Mouse (Mus musculus) thymus, postnatal 14 days (tissue): Measurements from ENCODE around the gene Atp5d.

Experiments used
- DNase-seq: peaks from one replicate; pipeline ENCODE4 v3.0.0; 2021

Atp5d gene

DNA sequence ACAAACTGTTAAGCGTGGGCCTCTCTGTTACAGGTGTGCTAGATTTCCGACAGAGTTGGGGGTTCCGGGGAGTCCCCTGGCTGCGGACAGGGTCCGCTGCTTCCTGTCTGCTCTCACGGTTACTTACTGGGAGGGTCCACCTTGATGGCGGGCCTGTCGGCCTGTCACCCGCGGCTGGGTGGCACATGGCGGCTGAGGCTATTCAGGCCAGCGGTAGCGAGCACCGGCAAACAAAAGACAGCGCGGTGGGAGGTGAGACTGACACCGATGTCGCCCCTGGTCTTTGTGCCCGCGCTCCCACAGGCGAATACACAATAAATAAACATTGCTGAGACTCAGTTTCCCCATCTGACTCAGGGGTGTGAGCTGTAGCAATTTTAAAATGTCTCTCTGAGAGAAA lies 51.6 kb downstream of the Atp5d start:
- no peak for DNase-seq

DNA sequence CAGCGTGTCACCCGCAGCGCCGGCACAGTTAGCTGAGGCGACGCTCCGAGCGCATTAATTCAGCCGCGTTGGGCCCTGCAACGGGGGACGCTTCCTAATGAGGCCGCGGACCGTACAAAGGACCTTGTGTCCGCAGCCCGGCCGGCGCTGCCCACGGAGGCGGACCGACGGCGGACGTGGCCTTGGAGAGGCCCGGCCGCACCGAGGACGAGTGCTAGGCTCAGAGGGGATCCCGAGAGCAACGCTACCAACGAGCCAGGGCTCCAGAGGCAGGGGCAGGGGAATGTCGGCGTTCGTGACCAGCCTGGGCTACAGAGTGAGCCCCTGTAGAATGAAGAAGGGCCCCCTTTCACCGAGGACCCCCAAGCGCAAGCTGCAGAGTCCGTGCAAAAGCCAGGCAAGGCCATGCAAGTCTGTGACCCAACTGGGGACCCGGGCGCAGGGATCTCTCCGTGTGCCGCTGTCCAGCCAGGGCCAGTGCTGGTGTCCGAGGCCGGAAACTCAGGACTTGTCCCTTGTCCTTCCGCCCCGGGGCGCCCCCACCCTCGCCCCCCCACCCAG lies 52.1 kb downstream of the Atp5d start:
- no peak for DNase-seq

DNA sequence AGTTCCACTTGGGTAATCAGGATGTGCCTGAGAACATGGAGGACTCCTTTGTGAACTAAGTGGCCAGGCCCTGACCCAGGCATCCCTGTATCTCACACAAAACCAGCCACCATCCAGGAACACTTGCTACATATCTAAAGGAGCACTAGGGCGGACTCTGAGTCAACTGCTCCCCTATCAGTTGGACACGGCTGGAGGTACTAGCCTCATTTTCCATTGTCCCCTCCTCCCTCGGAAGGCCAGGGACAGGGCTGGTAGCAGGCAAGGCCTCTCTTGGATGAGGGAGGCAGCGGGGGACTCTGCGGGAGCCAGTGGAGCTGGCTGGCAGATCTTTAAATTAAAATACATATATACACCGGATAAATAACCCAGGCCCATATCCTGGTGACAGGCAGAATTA lies 55.5 kb downstream of the Atp5d start:
- no peak for DNase-seq

DNA sequence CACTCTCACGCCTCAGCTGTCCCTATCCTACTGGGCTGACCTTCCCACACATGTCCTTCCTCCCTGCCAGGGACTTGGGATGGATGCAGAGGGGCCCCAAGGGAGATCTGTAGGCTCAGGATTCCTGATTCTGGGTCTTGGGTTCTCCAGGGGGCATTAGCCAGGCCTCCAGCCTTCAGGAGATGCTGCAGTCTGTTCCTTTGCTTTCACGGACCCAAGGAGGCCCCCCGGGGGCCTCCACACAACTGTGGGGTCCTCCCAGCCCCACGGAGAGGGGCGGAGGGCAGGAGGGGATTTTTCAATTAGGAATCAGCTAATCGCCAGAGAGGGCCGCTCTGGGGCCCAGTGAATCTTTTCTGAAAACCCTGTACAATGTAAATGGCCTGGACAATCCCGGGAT lies 56.0 kb downstream of the Atp5d start:
- no peak for DNase-seq
